Mouse (Mus musculus): ENCODE measurements around the gene Akr1d1.
A peak's percentile ranks its signal among the peaks of the same experiment; 100 is the strongest.

Akr1d1 gene

DNA sequence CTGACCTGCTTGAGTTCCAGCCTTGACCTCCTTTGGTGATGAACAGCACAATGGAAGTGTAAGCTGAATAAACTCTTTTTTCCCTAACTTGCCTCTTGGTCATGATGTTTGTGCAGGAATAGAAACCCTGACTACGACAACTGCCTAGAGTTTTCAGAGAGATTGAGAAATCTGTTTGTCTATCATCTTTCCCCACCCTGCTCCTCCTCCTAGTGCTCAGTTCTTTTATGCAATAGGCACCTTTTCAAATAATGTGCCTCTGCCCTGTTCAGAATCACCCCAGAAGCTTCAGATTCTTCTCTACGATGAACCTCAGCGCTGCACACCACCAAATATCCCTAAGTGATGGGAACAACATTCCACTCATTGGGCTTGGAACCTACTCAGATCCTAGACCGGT is at the start of gene Akr1d1:
Akr1d1 (plus strand) TSS at position 234 of the 400 bp plus-strand sequence.
- DNase-seq (ENCODE audit: low read depth, low spot score): no peak

- peak; percentile 21 for DNase-seq (ENCODE audit: low read depth, low spot score)
These were observed 48.8 kb upstream of the Akr1d1 start for GRCm38 (mm10) chr6:37481147-37481546.

- DNase-seq (ENCODE audit: low read depth, low spot score): no peak
These were observed 46.7 kb upstream of the Akr1d1 start for GRCm38 (mm10) chr6:37483262-37483661.

- no peak for DNase-seq (ENCODE audit: low read depth, low spot score)
These were observed 45.3 kb upstream of the Akr1d1 start for GRCm38 (mm10) chr6:37484588-37485070.

DNA sequence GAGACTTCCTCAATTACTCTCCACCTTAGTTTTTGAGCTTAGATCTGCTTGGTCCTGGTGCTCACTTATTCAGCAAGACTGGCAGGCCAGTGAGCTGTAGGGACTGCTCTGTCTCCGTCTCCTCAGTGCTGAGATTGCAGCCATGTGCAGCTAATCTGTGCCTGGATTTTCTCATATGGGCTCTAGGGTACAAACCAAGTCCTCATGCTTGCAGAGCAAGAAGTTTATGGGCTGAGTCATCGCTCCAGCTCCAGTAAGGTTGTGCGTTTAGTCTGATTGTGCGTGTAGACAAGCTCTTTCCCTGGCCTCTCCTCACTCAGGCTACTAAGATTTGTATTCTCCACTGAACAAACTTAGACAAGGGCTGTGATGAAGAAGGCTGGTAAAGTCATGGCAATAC is 43.5 kb upstream of the Akr1d1 start:
- peak; percentile 55 for DNase-seq (ENCODE audit: low read depth, low spot score)

GRCm38 (mm10) chr6:37492241-37492640 is 37.7 kb upstream of the Akr1d1 start:
- peak; percentile 53 for DNase-seq (ENCODE audit: low read depth, low spot score)

GRCm38 (mm10) chr6:37494957-37495356 is 35.0 kb upstream of the Akr1d1 start:
- peak; percentile 53 for DNase-seq (ENCODE audit: low read depth, low spot score)

DNA sequence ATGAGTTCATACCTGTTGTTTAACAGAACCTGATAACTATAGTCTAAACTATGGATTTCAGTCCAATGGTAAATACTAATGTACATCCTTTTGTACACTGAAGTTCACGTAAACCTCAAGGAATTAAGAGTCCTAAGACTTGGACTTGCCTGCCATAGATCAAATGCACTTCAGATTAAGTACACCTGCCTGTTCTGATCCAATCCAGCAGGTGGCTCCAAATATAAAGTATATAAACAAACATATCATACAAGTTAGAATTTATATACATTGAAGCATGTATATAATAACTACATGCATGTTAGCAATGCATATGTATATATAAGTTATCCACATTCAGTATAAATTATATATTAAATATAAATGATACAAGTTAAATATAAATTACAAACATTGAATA is 33.1 kb upstream of the Akr1d1 start:
- DNase-seq (ENCODE audit: low read depth, low spot score): no peak

- peak; percentile 25 for DNase-seq (ENCODE audit: low read depth, low spot score)
These were observed 24.4 kb upstream of the Akr1d1 start for GRCm38 (mm10) chr6:37505588-37505987.

DNA sequence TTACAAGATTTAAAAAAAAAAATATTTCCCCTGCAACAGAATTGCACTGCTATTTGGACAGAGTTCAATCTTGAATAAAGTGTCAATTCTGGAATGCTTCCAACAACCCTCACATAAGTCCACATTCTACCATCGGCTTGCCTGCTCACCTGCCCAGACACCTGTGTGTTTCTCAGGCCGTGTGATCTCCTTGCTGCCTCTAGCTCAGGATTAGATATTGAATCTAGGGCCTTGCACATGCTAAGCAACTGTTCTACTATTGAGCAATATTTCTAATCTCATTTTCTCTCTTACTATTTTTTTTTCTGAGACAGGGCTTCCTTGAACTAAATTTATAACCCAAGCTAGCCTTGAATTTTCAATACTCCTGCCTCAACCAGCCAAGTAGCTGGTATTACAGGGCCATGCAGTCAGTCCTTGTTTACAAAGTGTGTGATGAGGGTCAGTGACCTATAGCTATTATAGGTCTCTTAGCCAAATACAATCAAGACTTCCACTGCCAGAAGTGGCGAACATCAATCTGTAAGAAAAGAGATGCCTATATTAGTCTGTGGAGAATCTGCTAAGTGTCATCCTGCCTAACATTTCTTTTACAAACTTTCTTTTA is 23.0 kb upstream of the Akr1d1 start:
- no peak for DNase-seq (ENCODE audit: low read depth, low spot score)

GRCm38 (mm10) chr6:37510786-37511185 is 19.2 kb upstream of the Akr1d1 start:
- no peak for DNase-seq (ENCODE audit: low read depth, low spot score)

- no peak for DNase-seq (ENCODE audit: low read depth, low spot score)
These were observed 9.2 kb upstream of the Akr1d1 start for GRCm38 (mm10) chr6:37520631-37521375.

DNA sequence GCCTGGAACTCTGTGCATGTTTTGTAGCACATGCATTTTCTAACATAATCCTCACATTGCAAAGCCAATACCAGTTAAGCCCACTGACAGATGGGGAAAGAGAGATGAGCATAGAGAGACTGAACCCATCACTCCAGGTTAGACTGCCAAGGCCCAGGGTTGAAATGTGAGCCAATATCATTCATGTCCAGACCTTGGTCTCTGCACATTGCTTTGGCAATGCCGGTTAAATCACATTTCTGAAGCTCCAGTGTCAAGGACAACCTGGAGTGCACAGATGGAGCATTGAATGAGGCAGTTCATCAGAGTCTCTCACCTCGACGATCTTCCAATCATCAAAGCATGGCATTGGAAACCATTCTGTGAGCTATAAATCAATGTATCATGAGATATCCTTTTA is 2.1 kb downstream of the Akr1d1 start:
- DNase-seq (ENCODE audit: low read depth, low spot score): no peak

GRCm38 (mm10) chr6:37536831-37537230 is 6.9 kb downstream of the Akr1d1 start:
- DNase-seq (ENCODE audit: low read depth, low spot score): no peak

DNA sequence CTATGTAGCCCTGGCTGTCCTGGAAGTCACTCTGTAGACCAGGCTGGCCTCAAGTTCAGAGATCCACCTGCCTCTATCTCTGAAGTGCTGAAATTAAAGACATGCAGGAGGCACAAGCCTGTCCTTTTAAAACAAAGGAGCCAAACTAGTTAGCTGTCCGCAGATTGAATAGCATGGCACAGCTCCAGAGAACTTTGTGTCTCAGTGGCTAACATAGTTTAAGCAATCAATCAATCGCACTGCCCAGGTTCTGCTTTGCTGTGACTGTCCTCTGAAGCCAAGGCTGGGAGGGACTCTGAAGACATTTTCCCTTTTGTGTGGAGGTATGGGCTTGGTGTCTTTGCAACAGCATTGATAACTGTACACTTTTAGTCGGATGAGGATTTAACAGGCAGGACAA is 7.8 kb downstream of the Akr1d1 start:
- no peak for DNase-seq (ENCODE audit: low read depth, low spot score)

DNA sequence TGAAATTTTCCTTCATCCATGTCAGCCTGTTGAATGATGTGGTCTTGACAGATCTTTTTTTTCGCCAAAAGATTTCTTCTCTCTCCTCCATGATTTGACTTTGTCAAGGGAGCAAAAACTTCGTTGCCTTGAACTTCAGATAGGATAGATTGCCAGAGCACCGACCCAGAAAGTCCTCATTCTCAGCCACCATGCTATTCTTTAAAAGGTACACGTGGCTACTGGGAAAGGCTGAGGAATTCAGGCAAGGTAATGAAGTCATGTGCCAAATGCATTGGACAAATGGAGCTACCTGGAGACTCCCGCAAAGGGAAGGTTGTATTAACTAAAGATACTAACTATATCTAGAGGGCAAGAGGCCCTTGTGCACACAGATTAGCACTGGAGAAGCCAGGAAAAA is 8.8 kb downstream of the Akr1d1 start:
- DNase-seq (ENCODE audit: low read depth, low spot score): no peak

DNA sequence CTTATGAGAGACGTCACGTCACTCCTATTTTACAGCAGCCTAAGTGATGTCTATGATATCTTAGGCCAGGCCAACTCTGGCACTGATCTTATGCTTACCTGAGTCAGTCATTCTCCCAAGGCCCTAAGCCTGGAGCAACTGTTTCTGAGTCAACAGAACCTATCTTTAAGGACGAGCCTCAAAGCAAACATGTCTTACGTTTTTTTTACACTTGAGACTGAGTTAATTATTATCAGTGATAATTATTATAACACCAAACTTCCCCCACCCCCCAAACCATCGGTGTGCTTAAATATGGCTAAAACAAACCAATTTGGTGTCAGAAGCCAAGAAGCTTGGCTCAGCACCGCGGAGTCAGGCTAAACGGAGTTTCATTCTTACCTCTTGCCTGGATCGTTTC is 9.4 kb downstream of the Akr1d1 start:
- DNase-seq (ENCODE audit: low read depth, low spot score): no peak

GRCm38 (mm10) chr6:37540113-37540512 is 10.1 kb downstream of the Akr1d1 start:
- no peak for DNase-seq (ENCODE audit: low read depth, low spot score)

DNA sequence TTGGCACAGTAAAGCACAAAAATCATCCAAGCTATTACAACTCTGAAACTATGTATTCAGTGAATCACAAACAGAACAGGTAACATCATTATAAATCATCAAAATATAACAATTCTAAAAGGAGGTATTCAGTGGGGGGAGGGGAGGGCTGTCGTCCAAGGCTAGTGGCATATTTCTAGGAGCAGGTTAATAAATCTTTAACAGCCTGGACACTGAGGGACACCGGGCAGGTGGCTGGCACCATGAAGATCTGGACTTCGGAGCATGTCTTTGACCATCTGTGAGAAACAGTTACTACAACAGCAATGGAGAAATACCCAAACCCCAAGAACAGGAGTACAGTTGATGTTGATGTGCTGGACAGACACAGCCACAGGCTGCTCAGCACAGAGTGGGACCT is 11.2 kb downstream of the Akr1d1 start:
- no peak for DNase-seq (ENCODE audit: low read depth, low spot score)

DNA sequence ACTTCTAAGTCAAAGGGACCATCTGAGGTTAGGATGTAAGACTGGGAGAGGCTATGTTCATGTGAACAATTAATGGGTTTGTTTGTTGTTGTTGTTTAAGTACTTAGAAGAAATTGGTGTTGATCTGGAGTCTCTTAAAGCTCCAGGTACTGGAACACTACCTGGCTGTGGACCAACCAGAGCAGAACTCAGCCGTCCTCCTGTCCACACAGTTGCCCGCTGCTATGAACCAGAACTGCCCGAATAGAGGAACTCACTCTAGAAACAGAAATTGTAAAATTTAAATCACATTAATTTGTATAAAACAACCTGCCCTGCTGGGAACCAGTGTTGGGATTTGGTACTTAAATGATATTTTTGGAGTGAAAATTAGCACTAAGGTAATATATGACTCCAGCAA is 12.2 kb downstream of the Akr1d1 start:
- no peak for DNase-seq (ENCODE audit: low read depth, low spot score)

GRCm38 (mm10) chr6:37552760-37553159 is 22.8 kb downstream of the Akr1d1 start:
- peak; percentile 72 for DNase-seq (ENCODE audit: low read depth, low spot score)

GRCm38 (mm10) chr6:37553926-37554325 is 24.0 kb downstream of the Akr1d1 start:
- DNase-seq (ENCODE audit: low read depth, low spot score): no peak

DNA sequence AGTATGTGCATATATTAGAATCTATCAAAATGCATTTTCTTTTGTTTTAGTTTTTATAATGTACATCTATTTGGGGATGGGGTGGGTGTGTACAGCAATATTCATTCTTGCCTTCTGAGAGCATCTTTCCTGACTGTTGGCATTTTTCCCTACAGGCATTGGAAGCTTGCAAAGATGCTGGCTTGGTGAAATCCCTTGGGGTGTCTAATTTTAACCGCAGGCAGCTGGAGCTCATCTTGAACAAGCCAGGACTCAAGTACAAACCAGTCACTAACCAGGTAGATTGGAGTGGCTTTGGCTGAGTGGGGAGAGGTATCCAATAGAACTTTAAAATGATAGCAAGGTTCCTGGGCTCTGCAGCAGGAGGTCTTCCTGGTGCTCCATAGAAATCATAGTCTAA is 24.4 kb downstream of the Akr1d1 start:
- peak; percentile 69 for DNase-seq (ENCODE audit: low read depth, low spot score)

Data from 3T3-L1 (cell line).